Mouse (Mus musculus) brown adipose tissue, adult 24 weeks (tissue): ENCODE results near the gene Kif21a. TPM values are rescaled to one million over a fixed set of nuclear protein-coding genes. Genes with fewer than 3 reads are reported as not detected.

Experiments used
- H3K27ac ChIP-seq: fragments of 200-500 bp; replicated peaks from 2 replicates; pipeline ENCODE4 v1.5.1; 2012; ENCODE audit warnings: low read depth, mild to moderate bottlenecking, low read length
- H3K4me1 ChIP-seq: fragments of 200-500 bp; 2 replicates; pipeline ENCODE4 v1.6.1; 2012; ENCODE audit warnings: low read length, mixed read lengths; ENCODE audit not compliant: control insufficient read depth, insufficient read depth, insufficient read length
- H3K4me3 ChIP-seq: fragments of 200-500 bp; 2 replicates; pipeline ENCODE4 v1.5.1; 2012; ENCODE audit warnings: low read depth, mild to moderate bottlenecking, low read length, moderate library complexity; ENCODE audit not compliant: insufficient read depth
- polyA plus RNA-seq: library from polyadenylated mRNA; stranded (reverse); fragments of >200 nt; gene quantifications from 2 replicates; pipeline ENCODE4 v1.2.4, GENCODE M21; 2012; ENCODE audit not compliant: missing spikeins, insufficient read depth, insufficient read length

Kif21a gene
- polyA plus RNA-seq, 1 experiment: 10.6 TPM

GRCm38 (mm10) chr15:91038860-91039259 lies 10.9 kb downstream of the Kif21a start:
- no peak overlapping the region for H3K4me3 ChIP-seq

GRCm38 (mm10) chr15:91034090-91034489 lies 15.7 kb downstream of the Kif21a start:
- no peaks in the 10 kb centered on the region for H3K4me1 ChIP-seq
- no peak overlapping the region for H3K4me3 ChIP-seq
- H3K27ac ChIP-seq: no peak overlapping the region

More at GRCm38 (mm10) chr15:91038860-91039259, 10.9 kb downstream of the Kif21a start:
- H3K27ac ChIP-seq: no peak overlapping the region
- no peaks in the 10 kb centered on the region for H3K4me1 ChIP-seq

- Histone ChIP-seq H3K27ac (no peak overlapping the region), H3K4me1 (no peaks in the 10 kb centered on the region), H3K4me3 (no peak overlapping the region)
Measured at GRCm38 (mm10) chr15:91033529-91033928, 16.2 kb downstream of the Kif21a start.

GRCm38 (mm10) chr15:91028962-91029361 lies 20.8 kb downstream of the Kif21a start:
- Histone ChIP-seq H3K4me1 (no peaks in the 10 kb centered on the region), H3K27ac (no peak overlapping the region), H3K4me3 (no peak overlapping the region)

GRCm38 (mm10) chr15:91028494-91028893 lies 21.3 kb downstream of the Kif21a start:
- Histone ChIP-seq H3K4me1 (no peaks in the 10 kb centered on the region), H3K4me3 (no peak overlapping the region), H3K27ac (no peak overlapping the region)

GRCm38 (mm10) chr15:91022276-91022675 lies 27.5 kb downstream of the Kif21a start:
- Histone ChIP-seq H3K4me3 (no peak overlapping the region), H3K27ac (no peak overlapping the region), H3K4me1 (no peaks in the 10 kb centered on the region)

GRCm38 (mm10) chr15:91018861-91019187 lies 30.9 kb downstream of the Kif21a start:
- H3K4me3 ChIP-seq: no peak overlapping the region
- no peaks in the 10 kb centered on the region for H3K4me1 ChIP-seq
- no peak overlapping the region for H3K27ac ChIP-seq

- Histone ChIP-seq H3K4me1 (no peaks in the 10 kb centered on the region), H3K4me3 (no peak overlapping the region), H3K27ac (no peak overlapping the region)
Measured at GRCm38 (mm10) chr15:91018161-91018860, 31.4 kb downstream of the Kif21a start.

GRCm38 (mm10) chr15:91017261-91018160 lies 32.2 kb downstream of the Kif21a start:
- Histone ChIP-seq H3K4me1 (no peaks in the 10 kb centered on the region), H3K27ac (no peak overlapping the region), H3K4me3 (no peak overlapping the region)

- Histone ChIP-seq H3K4me3 (no peak overlapping the region), H3K27ac (no peak overlapping the region), H3K4me1 (no peaks in the 10 kb centered on the region)
Measured at GRCm38 (mm10) chr15:91016366-91016765, 33.4 kb downstream of the Kif21a start.

GRCm38 (mm10) chr15:91012793-91013580 lies 36.8 kb downstream of the Kif21a start:
- no peaks in the 10 kb centered on the region for H3K4me1 ChIP-seq
- H3K4me3 ChIP-seq: no peak overlapping the region
- no peak overlapping the region for H3K27ac ChIP-seq

GRCm38 (mm10) chr15:91010218-91010617 lies 39.5 kb downstream of the Kif21a start:
- Histone ChIP-seq H3K27ac (no peak overlapping the region), H3K4me3 (no peak overlapping the region), H3K4me1 (no peaks in the 10 kb centered on the region)

GRCm38 (mm10) chr15:91007123-91007830 lies 42.5 kb downstream of the Kif21a start:
- no peaks in the 10 kb centered on the region for H3K4me1 ChIP-seq
- H3K27ac ChIP-seq: no peak overlapping the region
- no peak overlapping the region for H3K4me3 ChIP-seq

GRCm38 (mm10) chr15:91004726-91005125 lies 45.0 kb downstream of the Kif21a start:
- Histone ChIP-seq H3K4me1 (no peaks in the 10 kb centered on the region), H3K4me3 (no peak overlapping the region), H3K27ac (no peak overlapping the region)
